Mouse (Mus musculus) left cerebral cortex, postnatal 14 days (tissue): Measurements from ENCODE around the gene Acat3. TPM values are rescaled to one million over a fixed set of nuclear protein-coding genes. Genes with fewer than 3 reads are reported as not detected.
"Not testable (repeated sequence)": the region's sequence is repeated elsewhere in the genome, so short reads cannot be mapped to it uniquely, and the experiment has no call there.

Experiments used
- DNase-seq, 2 experiments: peaks; one replicate each; pipeline ENCODE4 v3.0.0; 2021 to 2022; ENCODE audit warnings: low spot score in 2 of 2, mixed read lengths in 1 of 2
- intact Hi-C: fragments of 180-260 bp; cut with DNase I; formaldehyde crosslinking; loops from one replicate; pipeline ENCODE4 v1.15.1; 2025
- total RNA-seq, 2 experiments: library from RNA; stranded (reverse); gene quantifications; 2 replicates each; pipeline ENCODE4 v1.2.3; 2021

Gene Acat3
- total RNA-seq, 2 experiments from 2014 or later: 2.1 to 2.9 TPM

DNA sequence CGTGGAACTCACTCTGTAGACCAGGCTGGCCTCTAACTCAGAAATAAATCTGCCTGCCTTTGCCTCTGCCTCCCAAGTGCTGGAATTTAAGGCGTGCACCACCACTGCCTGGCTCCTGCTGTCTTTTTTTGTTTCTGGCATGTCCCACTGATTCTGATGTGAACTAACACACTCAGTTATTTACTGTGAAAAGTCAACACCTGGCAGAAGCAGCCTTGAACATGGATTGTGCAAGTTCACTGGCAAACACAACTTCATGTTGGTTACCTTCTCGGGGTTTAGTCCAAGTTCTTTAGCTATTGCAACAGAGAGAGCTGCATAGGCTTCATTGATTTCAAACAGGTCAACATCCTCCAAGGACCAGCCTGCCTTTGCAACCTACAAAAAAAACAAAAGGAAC is 15.4 kb downstream of the Acat3 start:
- intact Hi-C loops: no loop called here
- no peak for DNase-seq

DNA sequence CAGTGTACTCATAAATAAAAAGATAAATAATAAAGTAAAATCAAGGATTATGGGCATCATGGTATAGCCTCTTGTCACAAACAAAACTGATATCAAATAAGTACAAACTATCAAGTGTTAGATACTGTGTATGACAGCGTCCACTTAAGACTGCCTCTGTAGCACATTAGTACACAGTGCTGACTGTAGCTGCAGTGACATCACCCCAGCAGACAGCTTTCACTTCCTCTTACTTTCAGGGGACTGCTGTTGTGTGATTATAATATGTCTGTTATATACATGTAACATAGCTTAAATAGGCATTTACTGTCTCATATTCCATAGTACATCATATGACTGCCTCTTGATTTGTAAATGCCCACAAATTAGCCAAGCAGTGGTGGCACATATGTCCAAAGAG is 19.3 kb downstream of the Acat3 start:
- no peak for DNase-seq
- intact Hi-C loops: no loop called here

DNA sequence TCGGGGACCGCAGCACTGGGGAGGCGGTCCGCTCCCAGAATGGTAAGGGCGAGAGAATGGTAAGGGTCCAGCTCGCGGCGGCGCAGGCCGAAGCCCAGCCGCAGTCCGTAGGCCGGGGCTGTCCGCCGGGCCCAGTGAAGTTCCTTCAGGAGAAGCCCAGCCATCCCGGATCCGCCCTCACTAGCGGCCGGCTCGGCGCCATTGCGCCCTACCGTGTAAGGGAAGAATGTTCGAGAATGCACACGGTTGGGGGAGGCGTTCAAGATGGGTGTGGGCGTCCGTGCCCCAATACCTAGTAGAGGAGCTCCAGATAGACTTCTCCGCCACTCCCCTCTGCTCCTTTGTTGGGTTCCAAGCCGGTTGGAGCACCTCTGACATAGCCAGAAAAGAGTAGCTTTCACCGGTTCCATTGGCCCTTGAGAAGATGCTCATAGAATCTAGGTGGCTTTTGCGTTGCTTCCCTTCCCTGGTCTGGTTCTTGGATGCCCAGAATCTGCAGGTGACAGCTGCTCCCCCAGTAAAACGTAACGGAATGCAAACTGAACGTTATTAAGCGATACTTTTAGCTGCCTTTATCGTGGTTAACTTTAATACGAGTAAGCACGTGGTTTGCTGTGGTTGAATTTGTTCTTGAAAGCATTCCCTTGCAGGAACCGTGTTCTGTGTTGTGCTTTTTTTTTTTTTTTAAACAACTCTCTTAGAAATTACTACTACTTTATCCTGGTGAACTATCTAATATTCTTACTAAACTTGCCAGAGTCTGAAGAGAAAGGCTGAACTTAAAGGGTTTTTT is 23.6 kb downstream of the Acat3 start:
- intact Hi-C loops: loop anchor here (2.0 kb wide), 1 partner anchor 44 kb away; the partner anchor contains the start of gene Acat2
- peak; percentile 38 to 56 for DNase-seq

DNA sequence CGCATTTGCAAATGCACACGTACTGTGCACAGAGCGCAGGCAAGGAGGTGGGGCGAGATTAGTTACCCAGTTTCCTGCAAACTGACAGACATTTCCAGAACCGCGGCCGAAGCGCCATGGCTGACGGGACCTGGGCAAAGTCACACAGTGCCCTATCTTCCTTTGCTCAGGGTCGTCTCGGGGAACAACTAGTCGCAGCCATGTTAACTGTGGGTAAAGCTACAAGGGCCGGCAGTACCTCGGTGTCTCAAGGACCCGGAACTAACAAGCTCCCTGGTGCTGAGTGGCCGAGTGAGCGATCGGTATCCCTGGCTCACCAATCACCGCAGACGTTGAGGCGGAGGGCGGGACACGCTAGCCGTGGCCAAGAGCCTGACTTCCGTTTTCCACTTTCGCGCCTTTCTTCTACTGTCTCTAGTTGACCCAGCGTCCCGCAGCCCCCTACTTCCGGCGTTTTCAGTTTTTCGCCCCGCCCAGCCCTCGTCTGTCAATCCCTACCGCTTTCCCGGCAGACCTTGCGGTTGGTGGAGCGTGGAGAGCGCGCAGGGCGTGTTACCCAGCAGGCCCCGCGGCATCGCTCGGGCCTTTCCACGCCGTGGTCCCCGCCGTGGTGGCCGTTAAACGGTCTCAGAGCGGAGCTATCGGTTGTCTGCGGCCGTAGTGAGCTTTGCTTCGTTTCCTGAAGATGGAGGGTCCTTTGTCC is 24.4 kb downstream of the Acat3 start, which contains the start of gene Mrpl18:
TSS of gene Mrpl18 (minus strand) at position 465 of the 703 bp plus-strand sequence.
- peak; percentile 99 to 100 for DNase-seq
- intact Hi-C loops: loop anchor here (2.0 kb wide), 1 partner anchor 45 kb away; the partner anchor contains the start of gene Acat2

DNA sequence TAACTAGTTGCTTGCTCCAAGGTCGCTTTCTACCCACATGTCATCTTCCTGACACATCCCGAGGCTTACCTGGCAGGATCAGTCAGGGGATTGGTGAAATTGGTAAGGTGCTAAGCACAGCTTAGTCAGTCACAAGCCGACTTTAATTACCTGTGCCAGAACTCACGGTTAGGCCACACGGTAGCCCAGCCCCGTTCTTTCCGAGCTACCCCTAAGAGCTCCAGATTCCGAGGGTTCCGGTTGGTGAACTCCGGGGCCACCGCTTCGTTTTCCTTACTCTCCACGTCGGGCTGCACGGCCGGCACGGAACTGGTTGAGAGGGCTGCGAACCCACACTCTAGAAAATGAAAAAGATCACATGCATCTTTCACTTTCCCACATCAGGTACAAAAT is 24.9 kb downstream of the Acat3 start, which contains the start of gene Tcp1:
TSS of gene Tcp1 (plus strand) at position 214 of the 393 bp plus-strand sequence.
- no peak for DNase-seq
- intact Hi-C loops: no loop called here

DNA sequence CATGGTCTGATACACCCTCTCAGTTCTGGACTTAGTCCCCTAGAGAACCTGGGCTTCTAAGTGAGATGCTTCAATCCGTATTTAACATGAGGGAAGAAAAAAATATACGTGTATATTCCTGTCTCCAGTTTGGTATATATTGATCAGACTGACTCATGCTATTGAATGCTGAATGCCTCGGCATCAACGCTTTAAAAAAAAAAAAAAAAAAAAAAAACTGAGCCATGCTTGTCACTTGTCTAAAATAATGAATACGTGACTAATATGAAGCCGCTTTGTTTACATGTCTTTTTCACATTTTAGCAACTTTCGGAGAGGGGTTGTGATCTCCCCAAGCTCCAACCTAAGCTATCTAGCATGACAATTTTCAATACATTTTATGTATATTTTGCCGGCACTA is 30.0 kb downstream of the Acat3 start:
- no peak for DNase-seq
- intact Hi-C loops: no loop called here

DNA sequence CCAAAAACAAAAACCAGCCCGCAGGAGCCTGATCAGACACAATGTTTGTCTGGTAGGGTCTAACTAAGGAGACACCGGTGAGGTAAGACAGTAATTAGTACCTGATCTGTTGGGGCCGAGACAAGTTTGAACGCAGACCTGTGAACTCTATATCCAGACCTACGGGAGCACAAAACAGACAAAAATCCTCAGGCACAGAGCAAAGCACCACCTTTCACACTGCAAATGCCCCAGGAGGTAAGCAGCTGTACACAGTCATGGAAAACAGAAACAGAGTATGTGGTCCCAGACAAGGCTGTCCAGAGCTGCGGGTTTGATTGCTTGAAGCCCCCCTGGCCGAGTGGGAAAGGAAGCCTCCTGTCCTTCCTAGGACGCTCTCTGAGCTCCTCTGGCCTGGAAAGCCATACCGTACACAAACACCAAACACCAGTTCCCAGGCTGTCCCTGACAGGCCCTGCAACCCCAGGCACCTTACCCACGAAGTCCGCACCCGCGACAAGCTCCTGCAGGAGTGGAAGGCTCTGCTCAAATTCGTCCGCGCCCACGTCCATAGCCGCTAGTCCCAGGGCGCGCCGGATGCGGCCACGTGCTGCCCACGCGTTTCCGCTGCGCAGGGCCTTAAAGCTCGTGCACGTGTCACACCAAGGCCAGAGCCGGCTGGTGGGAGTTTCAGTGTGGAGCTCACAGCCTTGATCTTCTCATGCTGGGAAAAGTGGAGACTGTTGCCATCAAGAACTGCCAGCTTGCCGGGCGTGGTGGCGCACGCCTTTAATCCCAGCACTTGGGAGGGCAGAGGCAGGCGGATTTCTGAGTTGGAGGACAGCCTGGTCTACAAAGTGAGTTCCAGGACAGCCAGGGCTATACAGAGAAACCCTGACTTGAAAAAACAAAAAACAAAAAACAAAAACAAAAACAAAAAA is 30.8 kb downstream of the Acat3 start, which contains the start of gene Pnldc1:
TSS of gene Pnldc1 (minus strand) at position 870 of the 920 bp plus-strand sequence.
- intact Hi-C loops: no loop called here
- no peak for DNase-seq

DNA sequence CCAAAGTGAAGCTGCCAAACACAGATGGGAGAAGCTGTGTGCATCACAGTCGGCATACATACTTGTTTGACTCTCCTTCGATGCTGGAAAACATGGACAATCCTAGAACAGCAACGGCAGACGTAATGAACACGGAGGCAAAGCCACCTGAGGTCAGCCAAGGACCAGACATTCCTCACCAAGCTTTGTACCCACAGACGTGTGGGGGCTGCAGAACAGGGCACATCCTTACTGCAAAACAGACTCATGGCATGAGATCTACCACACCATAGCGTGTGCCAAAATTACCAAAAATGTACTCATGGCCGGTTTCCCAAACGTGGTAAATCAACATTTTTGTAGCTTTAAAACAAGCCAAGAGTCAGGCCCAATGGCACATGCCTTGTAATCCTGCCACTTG is 34.0 kb downstream of the Acat3 start:
- no peak for DNase-seq
- intact Hi-C loops: no loop called here

DNA sequence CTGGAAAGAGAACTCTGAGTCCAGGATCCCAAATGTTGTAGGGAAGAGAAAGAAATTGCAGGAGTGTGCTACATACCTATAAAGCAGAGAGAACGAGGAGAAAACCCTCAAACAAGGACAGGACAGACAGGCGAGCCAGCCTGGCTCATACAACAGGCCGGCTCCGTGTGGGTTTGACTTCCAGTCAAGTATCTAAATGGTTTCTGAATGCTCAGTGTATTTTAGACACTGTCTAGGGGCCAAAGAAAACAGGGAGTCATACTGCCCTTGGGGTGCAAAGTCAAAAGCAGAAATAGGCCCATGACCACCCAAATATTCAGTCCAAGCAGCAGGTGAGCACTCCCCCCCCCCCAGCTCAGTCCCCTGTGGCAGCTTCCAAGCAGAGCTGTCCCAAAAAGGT is 34.6 kb downstream of the Acat3 start:
- intact Hi-C loops: no loop called here
- no peak for DNase-seq

DNA sequence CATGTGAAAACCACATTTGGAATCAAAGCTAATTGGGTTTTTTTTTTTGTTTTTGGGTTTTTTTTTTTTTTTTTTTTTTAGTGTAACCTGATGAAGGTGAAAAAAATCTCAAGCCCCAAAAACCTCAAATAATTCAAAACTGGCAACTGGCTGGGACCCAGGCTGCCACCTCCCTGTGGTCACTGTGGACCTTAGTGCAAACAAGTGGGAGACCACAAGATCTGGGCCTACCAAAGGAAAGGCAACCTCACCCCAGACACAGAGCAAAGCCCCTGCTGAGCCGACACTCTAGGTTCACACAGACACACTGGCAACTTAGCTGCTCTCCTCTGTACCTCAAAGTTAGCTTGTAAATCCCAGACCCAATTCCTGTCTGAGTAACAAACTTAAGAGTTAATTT is 36.1 kb downstream of the Acat3 start:
- intact Hi-C loops: no loop called here
- DNase-seq: no peak

DNA sequence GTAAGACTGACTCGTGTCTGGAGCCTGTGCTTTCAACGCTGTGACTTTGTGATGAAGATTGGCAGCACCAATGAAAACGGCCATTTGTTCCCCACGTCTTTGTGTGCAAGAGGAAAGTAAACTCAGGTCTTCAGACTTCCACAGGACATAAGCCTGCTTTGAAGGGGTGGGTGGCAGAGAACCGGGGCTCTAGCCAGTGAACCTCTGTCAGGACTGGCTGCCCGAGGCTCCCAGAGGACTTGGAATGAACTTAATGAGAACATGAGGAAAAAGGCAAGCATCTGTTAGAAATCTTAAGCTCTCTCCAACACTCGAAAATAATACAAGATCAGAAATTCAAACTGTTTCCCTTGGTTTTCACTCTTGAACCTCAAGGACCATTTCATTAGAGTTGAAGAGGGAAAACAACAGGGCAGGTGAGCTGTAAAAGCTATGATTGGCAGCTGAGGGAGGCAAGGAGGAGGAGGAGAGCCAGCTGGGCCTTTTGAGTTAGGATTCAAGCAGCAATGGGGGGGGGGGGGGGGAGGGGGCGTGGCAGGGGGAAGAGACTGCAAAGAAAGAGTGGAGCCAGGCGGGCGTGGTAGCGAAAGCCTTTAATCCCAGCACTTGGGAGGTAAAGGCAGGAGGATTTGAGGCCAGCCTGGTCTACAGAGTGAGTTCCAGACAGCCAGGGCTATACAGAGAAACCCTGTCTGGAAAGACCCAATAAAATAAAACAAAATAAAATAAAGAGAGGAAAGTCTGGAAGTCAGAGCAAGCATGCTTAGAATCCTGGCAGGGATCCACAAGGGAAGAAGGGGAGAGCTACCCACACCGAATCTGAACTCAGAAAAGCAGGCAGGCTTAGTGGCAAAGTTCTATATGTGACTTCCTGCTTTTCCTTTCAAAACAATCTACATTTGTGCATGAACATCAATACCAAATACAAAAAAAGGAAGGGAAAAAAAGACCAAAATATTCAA is 36.7 kb downstream of the Acat3 start:
- intact Hi-C loops: no loop called here
- DNase-seq: no peak

DNA sequence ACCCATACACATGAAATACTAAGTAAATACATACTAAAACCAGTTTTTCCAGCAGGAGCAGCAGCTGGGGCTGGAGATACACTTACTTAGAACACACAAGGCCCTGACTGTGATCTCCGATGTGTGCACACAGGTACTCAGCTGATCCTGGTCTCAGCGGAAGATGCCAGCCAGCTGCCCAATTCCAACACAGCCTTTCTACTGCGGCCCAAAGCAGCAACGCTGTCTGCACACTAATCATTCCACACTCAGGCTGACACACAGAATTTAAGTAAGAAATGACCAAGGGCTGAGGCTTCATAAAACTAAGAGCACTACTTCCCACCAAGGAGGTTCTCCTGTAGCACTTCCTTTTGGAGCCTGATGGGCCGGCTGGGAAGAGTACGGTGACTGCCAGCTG is 38.1 kb downstream of the Acat3 start:
- intact Hi-C loops: no loop called here

DNA sequence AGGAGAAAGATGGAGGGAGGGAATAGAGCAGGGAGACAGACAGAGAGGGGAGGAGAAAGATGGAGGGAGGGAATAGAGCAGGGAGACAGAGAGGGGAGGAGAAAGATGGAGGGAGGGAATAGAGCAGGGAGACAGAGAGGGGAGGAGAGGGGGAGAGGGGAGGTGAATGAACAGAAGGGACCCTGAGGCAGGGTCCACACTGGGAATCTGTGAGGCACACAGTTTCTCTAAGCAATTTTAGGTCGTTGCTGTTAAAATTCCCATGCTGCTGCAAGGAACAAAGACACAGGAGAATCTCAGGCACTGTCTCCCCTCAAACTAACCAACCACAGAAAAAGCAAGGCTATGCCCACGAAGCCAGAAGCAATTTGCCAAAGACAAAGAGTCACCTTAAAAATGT is 41.8 kb downstream of the Acat3 start:
- intact Hi-C loops, DNase-seq: not testable (repeated sequence)

More for the DNA sequence above, 38.1 kb downstream of the Acat3 start:
- no peak for DNase-seq

DNA sequence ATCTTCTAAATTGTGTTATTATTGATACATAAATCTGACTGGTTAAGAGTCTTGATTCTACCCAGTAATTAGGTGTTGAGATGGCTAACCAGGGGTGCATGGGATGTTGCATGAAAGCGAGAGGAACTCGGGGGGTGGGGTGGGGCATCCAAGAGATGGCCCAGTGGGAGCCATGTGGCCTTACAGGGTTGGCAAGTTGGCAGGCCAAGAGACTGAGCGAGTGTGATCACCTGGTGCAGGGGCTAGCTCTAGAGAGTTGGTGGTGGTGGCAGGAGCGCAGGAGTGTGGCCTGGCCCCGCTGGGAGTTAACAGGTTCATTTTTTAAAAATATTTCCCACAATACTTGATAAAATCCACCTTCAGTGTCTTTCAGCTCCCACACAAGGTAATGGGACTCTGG is 42.7 kb downstream of the Acat3 start:
- no peak for DNase-seq
- intact Hi-C loops: no loop called here

DNA sequence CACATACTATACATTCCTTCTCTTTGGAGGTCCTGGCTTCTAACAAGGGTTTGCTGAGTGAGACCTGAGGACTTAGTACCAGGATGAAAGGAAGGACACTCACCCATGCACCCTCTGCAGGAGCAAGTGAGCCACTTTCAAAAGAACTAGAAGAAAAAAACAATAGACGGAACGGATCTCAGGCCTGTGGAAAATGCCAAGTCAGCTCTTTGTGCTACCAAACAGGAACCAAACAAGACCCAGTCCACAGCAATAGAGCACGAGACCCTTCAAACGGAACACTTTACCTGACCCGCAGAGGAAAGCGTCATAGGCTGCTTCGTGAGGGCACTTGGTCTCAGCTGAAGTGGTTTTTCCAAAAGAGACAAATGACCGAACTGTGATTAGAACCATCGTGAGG is 48.4 kb downstream of the Acat3 start:
- no peak for DNase-seq
- intact Hi-C loops: no loop called here

DNA sequence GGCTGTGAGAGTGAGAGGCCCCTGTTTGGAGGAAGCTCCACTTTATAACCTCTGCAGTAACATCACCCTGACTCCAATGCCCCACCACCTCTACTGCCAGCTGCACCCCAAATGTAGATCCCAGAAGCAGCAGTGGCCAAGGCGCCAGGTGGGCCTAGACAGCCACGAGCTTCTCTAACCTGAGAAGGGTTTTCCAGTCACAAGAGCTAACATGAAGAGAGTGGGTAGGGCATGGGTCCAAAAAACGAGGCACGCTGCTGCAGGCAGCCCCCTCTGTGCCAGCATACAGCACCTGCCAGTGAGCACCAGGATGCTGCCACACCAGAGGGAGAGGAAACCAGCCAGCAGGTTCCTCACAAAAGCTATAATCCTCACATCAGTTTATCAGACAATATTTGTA is 49.3 kb downstream of the Acat3 start:
- intact Hi-C loops: no loop called here
- no peak for DNase-seq

DNA sequence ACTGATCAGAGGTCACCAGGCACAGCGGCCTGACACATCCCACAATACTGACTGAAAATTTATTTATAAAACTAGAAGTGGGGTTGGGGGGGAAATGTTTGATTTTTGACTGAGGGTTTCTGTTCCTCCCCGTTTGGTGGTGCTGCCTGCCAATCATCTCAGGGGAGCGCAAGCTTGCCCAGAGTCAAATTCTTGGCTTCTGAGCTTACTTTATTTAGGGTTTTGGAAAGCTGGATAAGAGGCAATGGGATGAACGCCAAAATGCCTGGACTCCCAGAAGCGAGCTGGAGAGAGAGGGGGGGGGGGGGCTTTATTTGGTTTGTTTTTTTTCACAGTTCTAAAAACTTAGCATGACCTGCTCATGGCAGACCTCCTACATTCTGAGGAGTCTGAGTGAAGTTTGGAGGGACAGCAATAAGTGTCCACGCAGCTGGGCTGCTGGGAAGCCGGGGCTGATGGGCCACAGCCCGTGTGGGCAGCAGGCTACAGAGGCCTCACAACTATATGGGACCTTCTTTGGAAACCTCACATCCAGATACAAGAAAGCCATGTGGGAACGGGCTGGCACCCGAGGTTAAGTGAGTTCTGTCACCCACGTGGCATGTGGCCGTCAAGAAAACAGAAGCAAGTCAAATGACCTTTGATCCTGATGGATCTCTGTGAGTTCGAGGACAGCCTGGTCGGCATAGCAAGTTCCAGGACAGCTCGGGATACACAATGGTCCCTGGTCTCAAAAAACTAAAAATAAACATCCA is 53.2 kb downstream of the Acat3 start:
- intact Hi-C loops: no loop called here

DNA sequence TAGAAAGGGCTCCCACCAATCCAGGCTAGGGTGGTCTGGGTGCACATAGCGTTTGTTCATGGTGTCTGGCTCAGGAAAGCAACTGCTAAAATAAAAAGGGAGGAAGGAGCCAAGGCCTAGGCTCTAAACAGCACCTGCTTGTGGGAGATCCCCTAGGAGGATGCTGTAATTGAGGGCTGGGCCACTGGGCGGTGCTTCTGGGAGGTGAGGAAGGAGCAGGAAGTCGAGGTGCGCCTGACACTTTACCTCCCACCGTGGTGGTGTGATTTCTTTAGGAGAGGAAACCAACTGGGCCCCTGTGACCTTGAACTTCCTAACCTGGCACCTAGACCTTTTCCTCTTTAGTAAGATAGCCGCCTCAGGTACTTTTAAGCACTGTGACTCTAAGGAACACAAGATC is 53.8 kb downstream of the Acat3 start:
- intact Hi-C loops: no loop called here

More for the DNA sequence above, 53.2 kb downstream of the Acat3 start:
- DNase-seq: no peak

More for the DNA sequence above, 53.8 kb downstream of the Acat3 start:
- no peak for DNase-seq
